Mouse (Mus musculus) bone marrow macrophage, adult 2 months (primary cell): Measurements from ENCODE around the gene Rasgef1b. TPM values are rescaled to one million over a fixed set of nuclear protein-coding genes. Genes with fewer than 3 reads are reported as not detected.

ENCODE experiments used
- H3K27ac ChIP-seq: 2 replicates; pipeline ENCODE4 v1.5.1; 2012; ENCODE audit warnings: low read depth, low read length; ENCODE audit not compliant: insufficient read depth
- H3K4me1 ChIP-seq: 2 replicates; pipeline ENCODE4 v1.6.1; 2012; ENCODE audit warnings: low read length; ENCODE audit not compliant: control insufficient read depth, insufficient read depth
- H3K4me3 ChIP-seq: 2 replicates; pipeline ENCODE4 v1.5.1; 2012; ENCODE audit warnings: mild to moderate bottlenecking, low read length, moderate library complexity; ENCODE audit not compliant: insufficient read depth
- CTCF ChIP-seq: IDR thresholded peaks from 2 replicates; pipeline ENCODE4 v1.5.1; 2012; ENCODE audit warnings: low read depth, mild to moderate bottlenecking, low read length, moderate library complexity
- POLR2A ChIP-seq: IDR thresholded peaks from 2 replicates; pipeline ENCODE4 v1.6.1; 2012; ENCODE audit warnings: mild to moderate bottlenecking, low read depth, low read length, borderline replicate concordance
- polyA plus RNA-seq: library from polyadenylated mRNA; stranded (reverse); fragments of >200 nt; gene quantifications from 2 replicates; pipeline ENCODE4 v1.2.4, GENCODE M21; 2012; ENCODE audit not compliant: missing spikeins, insufficient read depth, insufficient read length

Rasgef1b gene
- polyA plus RNA-seq, 1 experiment = 46.5 TPM

- TF ChIP-seq CTCF = no peak
- TF ChIP-seq POLR2A = no peak
- Histone ChIP-seq H3K4me1 (no peaks in the 10 kb centered on the region), H3K27ac (no peak overlapping the region), H3K4me3 (no peak overlapping the region)
These were observed 561.1 kb downstream of the Rasgef1b start for GRCm38 (mm10) chr5:99167767-99168166.

Other genes starting within 250 kb of the Rasgef1b start
- gene Vamp9, start 177.2 kb upstream of the Rasgef1b start, polyA plus RNA-seq = not detected in 2 replicates
- gene Hnrnpd, start 249.9 kb upstream of the Rasgef1b start, polyA plus RNA-seq = 222 and 223 TPM in 2 replicates
- 2.8 TPM in 2 replicates for gene 4930524J08Rik, start 250.0 kb upstream of the Rasgef1b start, polyA plus RNA-seq